Mouse (Mus musculus) gastrocnemius, postnatal 10 days (tissue): ENCODE results near the gene Rps6kc1. TPM values are rescaled to one million over a fixed set of nuclear protein-coding genes. Genes with fewer than 3 reads are reported as not detected.

ENCODE experiments used
- DNase-seq: peaks from one replicate; pipeline ENCODE4 v3.0.0; 2021; ENCODE audit warnings: mixed read lengths
- total RNA-seq, 2 experiments: library from RNA; stranded (reverse); gene quantifications; 2 replicates each; pipeline ENCODE4 v1.2.3; 2021

Gene Rps6kc1
- total RNA-seq, 2 experiments from 2014 or later: 20.4 to 23.7 TPM

GRCm38 (mm10) chr1:190901082-190901481 lies 10.5 kb downstream of the Rps6kc1 start:
- no peak for DNase-seq

DNA sequence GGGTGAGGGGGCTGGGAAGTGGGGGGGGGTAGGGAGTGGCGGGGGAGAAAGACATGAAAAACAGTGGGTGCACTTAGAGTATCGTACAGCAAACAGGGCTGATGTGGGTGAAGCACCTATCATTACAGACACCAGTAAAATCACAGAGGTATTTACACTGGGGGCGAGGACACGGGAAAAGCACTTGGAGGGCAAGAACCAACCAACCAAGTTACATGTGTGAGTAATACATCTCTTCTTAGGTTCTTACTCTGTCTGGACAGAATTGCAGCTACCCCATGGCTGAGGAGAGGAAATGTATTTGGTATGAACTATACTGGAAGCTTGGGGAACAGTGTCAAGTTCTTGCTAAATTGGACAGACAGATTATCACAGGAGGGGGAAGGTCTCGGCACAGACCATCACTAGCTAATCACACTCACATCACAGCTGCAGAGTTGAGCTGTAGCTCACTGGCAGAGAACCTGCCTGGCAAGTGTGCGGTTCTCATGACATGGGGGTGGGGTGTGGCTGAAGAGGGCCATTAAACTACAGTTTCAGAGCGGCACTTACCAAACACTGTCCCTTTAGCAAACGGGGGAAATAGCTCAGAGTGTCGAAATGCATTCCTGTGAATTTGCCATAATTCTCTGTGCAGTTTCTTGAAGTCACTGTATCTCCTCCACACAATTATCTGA lies 12.5 kb downstream of the Rps6kc1 start:
- DNase-seq: peak; percentile 23

DNA sequence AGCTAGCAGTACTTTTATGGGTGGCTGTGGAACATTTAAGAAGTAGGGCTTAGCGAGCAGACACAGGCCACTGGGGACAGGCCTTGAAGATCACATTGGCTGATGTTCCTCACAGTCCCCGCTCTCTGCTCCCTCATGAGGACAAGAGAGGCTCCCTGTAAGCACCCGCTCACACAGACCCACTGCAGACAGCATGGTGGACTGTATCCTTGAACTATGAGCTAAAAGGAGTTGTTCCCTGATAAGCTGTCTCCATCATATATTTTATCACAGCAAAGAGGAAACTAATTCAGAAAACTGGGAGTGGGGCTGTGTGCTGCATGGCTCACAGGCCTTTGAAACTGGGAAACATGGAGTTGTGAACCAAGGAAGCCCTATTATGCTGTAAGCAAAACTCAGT lies 13.4 kb downstream of the Rps6kc1 start:
- no peak for DNase-seq

- DNase-seq: no peak
These were observed 17.9 kb downstream of the Rps6kc1 start for GRCm38 (mm10) chr1:190893559-190894167.

GRCm38 (mm10) chr1:190888646-190889045 lies 22.9 kb downstream of the Rps6kc1 start:
- DNase-seq: no peak

GRCm38 (mm10) chr1:190888031-190888430 lies 23.5 kb downstream of the Rps6kc1 start:
- no peak for DNase-seq

DNA sequence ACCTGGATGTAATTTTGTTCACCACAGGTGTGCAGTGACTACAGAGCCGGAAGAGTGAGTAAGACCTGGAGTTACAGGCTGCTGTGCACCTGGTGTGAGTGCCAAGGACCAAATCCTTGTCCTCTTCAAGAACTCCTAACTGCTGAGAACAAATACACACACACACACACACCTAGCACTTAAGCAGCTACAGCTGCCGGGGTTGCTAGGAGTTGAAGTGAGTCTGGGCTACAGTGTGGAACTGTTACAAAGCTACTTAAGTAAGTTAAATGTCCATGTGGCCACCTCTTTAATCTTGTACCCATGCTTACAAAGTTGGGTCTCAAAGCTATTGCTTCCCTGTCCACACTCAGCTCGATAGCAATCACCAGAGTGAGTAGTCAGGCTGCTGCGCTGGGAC lies 25.6 kb downstream of the Rps6kc1 start:
- DNase-seq: no peak

DNA sequence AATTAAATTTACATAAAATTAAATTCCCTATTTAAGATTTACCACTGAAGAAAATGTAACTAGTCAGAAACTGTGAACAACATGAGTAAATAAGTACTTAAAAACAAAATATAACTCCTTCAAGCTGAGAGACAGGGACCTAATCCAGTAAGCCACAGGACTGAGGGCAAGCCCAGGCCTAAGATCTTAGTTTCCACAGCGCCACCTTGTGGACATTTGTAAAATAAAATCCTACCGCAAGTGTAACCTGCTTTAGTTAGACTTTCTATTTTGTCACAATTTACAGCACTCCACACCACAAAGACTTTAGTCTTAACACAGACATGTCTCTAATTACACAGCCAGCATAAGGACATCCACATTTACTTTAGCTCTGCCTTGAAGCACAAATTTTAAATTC lies 30.1 kb downstream of the Rps6kc1 start:
- peak; percentile 52 for DNase-seq

DNA sequence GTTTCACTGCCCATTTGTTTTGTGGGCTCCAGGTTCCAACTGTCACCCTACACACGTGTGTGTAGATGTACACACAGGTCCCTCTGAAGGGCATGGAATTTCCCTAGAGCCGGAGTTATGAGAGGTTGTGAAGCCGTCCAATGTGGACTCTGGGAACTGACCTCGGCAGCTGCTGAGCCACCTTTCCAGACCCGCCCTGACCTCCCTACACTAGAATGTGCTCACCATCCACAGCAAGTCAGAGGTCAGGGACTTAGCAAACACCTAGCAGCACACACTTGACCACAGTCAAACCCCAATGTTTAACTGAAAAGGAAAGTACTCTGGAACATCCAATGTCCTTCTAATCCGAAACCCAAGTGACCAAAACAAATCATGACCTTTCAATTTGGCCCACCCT lies 30.9 kb downstream of the Rps6kc1 start:
- DNase-seq: no peak

- DNase-seq: no peak
These were observed 35.8 kb downstream of the Rps6kc1 start for GRCm38 (mm10) chr1:190875751-190876150.

DNA sequence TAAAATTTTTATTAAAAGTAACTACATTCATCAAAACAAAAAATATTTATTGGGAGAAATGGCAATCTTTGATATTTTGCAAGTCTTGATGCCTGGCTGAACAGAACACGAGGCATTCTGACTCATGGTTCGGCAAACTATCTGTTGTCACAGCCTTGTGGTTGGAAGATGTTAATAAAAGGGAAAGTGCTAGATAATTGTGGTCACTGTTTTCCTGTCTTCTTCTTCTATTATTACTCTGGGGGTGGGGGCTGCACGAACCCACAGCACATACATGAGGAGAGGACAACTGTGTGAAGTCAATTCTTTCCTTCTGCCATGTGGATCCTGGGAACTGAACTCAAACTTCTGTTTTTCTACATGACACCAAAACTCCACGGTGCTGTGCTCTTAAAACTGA lies 36.5 kb downstream of the Rps6kc1 start:
- DNase-seq: no peak

DNA sequence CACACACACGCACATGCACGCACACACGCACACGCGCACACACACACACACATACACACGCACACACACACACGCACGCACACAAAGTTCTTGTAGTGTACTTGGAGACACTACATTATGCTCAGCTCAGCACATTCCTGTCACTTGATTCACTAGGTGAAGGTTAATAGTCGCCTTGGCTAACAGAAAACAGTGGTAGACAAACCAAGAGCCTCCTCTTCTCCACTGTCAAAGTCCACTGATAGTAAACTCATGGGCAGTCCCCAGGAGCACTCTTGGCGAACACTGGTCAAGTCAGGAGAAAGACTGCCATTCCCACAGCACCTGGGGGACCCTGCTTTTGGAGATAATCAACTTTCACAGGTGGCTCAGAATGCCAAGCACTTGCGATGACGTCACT lies 40.5 kb downstream of the Rps6kc1 start:
- DNase-seq: no peak

DNA sequence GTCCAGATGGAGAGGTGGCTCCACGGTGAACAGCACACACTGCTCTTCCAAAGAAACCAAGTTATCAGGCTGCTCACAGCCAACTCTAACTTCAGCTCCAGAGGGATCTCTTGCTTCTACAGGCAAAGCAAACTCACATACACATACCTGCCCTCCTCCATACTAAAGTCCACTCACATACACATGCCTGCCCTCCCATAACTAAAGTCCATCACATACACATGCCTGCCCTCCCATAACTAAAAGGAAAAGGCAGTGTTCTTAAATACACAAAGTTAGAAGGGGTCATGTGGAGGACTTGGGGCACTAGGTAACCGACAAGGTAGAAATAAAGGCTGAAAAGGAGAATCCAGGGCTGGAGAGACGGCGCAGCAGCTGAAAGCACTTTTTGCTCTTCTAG lies 41.6 kb downstream of the Rps6kc1 start:
- no peak for DNase-seq

DNA sequence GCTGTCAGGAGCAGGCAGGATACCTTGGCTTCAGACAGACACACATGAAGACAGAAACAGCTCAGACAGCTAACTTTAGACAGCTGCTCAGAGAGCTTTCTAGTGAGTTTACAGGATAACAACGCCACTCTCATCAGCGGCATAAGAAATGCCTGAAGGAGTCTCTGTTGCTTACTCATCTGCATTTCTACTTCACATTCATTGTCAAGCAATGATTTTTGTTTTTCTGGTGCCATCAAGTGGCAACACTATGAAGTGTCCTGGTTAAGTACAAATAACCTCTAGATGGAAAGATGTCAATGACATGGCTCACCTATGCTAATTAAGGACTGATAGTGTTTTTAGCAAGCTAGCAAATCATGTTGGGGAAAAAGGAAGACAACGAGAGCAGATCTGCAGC lies 42.8 kb downstream of the Rps6kc1 start:
- DNase-seq: no peak

- no peak for DNase-seq
These were observed 49.9 kb downstream of the Rps6kc1 start for GRCm38 (mm10) chr1:190861626-190862025.

DNA sequence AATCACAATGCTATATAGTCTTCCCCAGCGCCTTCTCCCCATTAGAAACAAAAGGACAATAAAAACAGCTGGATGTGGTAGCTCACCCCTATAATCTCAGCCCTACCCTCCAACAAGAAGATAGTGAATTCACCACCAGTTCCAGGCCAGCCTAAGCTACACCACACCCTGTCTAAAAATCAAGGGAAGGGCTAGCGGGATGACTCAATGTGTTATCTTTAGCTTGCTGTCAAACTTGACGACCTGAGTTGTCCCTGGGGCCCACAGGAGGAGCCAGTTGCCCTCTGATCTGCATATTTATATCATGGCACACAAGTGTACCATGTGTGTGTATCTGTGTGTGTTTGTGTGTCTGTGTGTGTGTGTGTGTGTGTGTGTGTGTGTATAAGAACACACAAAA lies 57.1 kb downstream of the Rps6kc1 start:
- DNase-seq: no peak

DNA sequence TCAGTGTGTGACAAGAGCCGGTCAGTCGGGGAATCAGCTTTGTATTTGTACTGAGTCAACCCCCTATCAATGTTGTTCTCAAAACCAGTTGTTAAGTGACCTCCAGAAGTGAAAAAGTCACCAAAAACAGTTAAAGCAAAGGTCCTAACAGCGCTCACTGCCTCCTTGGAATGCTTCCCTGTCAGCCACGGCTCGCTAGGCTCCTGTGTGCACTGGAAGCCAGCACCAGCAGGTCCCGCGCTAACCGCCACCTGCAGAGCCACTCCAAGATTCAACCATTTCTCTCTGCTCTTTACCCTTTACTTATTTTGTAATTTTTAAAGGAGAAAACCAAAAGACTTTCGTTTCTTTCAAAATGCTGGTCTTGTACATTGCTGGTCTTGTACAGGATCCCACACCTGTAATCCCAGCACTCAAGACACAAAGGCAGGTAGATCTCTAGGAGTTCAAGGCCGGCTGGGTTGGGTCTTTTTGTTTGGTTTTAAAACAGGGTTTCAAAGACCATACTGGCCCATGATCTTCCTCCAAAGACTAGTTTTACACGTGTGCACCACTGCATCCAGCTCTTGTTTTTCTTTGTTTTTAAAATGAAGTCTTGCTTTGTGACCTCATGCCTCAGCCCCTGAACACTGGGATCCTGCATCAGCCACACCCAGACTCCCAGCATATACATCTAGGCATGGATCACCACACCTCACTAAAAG lies 62.3 kb downstream of the Rps6kc1 start:
- no peak for DNase-seq

- no peak for DNase-seq
These were observed 62.9 kb downstream of the Rps6kc1 start for GRCm38 (mm10) chr1:190848676-190849075.

- no peak for DNase-seq
These were observed 64.6 kb downstream of the Rps6kc1 start for GRCm38 (mm10) chr1:190846956-190847355.

GRCm38 (mm10) chr1:190846074-190846730 lies 65.4 kb downstream of the Rps6kc1 start:
- no peak for DNase-seq

DNA sequence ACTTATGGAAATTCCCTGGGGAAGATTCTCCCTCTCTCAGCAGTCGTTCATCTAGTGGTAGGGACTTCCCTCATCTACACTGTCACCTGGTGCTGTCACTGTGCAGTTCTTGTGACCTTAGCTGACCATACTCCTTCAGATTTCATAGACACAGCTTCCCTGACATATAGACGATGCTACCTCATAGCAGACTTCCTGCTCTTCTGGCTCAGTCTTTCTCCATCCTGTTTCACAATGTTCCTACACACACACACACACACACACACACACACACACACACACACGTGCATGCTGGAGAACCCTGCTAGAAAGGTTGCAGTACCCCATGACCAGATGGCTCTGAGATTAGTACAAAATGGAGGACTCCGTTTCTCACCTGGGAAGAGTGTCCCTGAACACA lies 66.2 kb downstream of the Rps6kc1 start:
- no peak for DNase-seq

DNA sequence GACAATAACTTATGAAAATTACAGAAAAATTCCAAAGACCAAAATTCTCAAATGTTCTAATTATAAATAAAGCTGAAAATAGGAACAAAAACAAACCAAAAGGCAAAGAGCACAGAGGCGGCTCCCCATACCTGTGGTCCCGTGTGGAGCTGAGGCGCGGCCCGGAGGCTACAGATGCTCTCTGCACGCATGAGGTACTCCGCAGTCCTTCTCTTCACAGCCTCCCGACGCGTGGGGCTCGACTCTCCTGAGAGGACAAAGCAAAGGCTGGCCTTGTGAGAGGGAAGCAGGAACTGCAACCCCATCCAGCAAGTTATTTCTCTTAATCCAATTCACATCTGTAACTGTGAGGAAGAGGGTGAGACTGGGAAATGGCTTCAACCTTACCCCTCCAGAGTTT lies 67.2 kb downstream of the Rps6kc1 start:
- no peak for DNase-seq

DNA sequence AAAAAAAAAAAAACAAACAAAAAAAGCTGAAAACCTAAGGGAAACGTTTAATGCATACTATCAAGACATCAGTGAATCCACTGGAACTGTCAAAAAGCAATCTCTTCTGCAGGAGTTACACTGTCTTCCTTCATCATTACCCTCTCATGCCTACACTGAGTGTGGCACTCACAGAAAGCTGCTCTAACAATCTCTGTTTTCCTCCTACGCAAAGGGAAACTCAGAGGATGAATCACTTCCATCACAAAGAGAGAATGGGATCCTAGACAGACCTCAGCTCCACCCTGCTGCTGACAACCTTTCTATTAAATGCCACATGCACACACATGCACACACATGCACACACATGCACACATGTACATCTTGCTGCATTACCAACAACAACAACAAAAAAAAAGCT lies 75.5 kb downstream of the Rps6kc1 start:
- no peak for DNase-seq
